Mouse (Mus musculus) heart, adult 9 months (tissue): ENCODE results near the gene Adamts2.

Experiments
- DNase-seq, 2 experiments: peaks; one replicate each; pipeline ENCODE4 v3.0.0; 2022; ENCODE audit warnings: low spot score in 2 of 2

Adamts2 gene

DNA sequence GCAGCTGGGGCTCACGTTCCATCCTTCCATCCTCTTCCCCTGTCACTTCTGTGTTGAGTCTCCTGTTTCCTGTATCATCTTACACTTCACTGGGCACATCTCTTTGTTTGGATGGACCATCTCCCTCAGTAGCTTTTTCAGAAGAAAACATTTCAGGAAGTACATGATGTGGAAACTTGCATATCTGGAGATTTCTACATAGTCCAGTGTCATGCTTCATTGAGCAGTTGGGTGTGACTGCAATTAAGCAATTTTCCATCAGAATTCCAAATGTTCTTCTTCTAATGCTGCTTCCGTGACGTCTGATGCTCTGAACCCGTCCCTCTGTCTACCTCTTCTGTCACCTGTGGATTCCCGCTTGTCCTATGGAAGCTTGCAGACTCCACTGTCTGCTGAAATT lies 124.2 kb downstream of the Adamts2 start:
- no peak for DNase-seq

DNA sequence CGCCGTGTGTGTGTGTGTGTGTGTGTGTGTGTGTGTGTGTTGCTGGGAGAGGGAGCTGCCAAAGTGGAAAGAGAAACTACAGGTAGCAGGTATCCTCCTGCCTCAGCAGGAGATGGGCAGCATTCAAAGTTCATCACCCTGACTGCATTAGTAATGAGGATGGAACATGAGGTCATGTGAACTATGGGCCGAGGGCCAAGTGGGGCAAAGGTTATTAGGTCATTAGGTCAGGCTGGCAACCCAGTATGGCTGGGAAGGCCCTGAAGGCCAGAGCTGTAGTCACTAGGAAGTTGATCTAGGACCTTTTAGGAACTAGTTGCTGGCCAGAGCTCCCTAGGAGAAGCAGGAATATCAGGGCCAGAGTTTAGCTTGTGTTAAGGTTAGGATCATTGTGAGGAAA lies 131.3 kb downstream of the Adamts2 start:
- DNase-seq, result no peak

DNA sequence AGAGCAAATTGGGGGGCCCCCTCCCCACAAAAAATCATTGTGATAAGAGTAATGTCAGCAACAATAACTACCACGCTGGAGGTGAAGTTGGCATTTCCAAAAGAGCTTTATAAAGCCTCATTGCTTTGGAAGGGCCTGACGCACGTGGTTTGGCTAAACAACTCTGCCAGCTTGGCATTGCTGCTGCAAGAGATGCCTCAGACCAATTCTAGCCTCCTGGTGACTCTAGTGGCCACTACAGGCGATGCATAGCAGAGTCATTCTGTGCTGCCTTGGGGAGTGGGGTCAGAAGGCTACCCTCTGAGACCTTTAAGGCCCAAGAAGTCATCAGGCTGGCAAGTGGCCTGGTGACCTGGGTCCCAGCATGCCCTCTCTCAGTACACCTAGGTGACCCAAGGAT lies 132.2 kb downstream of the Adamts2 start:
- peak in 1 of 2 experiments; percentile 31 for DNase-seq

DNA sequence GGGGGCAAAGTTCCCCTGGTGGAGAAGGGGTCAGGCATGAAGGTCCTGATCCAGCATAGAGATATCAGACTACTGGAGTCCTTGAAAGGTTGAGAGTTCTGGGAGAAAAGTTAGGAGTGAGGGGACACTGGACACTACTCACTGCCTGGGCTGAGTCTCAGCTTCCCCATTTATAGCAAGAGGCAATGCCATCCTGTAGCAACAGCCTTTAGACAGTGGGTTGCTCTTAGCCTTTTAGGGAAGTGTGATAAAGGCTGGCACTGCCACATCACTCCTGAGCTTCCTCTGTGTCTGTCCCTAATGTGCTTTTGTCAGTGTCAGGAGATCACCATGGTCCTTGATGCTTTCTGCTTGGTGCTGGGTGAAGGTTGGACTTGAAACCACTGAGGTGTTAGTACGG lies 134.7 kb downstream of the Adamts2 start:
- DNase-seq, result no peak

DNA sequence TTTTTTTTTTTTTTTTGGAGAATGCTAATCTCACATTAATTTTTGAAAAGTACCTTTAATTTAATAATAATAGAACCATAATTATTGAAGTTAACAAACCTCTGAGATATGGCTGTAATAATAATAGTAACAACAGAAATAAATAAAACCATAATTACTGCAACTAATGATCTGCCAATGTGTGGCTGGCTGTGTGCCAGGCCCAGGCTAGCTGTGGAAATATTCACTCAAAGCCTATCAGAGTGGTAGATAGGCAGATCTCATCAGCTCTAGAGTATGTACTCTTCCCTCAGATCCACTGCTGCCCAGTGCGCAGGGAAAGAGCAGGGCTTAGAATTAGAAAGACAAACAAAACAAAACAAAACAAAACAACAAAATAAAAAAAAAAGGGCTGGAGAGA lies 136.6 kb downstream of the Adamts2 start:
- no peak for DNase-seq

DNA sequence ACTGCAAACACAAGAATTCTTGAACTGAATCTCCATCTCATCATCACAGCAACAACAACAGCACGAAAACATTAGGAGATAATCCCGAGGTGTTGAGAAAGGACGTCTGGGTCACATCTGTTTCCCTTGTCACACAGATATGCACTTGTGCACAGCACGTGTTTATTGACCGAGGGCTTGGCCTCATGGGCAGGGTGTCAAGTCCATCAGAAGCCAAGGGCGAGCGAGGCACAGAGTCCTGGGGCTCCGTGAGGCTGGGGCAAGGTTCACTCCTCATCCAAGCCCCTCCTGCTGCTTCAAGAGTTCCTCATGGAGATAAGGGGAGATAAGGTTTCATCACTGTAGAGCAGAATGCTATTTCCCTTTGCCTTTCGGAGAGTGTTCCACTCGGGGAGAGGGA lies 137.6 kb downstream of the Adamts2 start:
- peak; percentile 40 to 72 for DNase-seq

DNA sequence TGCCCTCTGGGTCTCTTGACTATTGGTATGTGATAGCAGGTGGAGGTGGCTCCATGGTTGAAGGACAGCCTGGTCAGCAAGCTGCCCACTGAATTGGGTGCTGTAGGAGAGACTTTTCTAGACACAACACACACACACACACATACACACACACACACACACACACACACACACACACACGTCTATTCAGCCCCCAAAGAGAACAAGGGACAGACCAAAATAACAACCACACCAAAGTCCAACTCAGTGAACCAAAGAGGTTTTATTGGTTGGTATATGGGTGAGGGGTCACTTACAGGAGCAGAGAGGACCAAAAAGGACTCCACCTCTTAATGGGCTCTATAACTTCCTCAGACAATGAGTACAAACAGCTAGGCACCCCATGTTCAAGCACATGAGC lies 140.3 kb downstream of the Adamts2 start:
- DNase-seq, result no peak

DNA sequence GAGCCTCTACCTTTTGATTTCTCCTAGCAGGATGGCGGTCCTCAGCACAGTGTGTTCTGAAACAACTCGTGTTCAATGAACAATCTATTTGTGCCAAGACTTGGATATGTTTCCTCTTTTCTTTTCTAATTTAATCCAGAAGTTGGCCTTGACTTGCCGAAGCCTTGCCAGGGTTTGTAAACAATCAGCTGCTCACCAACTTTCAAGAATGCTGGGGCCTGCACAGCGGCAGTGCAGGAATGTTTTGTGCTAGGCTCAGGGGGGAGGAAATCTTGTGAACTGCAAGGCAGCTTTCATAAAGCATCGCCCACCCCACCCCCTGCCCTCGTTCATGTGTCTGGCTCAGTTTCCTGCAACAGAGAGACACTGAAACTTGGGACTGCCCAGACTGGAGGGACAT lies 143.1 kb downstream of the Adamts2 start:
- DNase-seq, result peak; percentile 64 to 71

DNA sequence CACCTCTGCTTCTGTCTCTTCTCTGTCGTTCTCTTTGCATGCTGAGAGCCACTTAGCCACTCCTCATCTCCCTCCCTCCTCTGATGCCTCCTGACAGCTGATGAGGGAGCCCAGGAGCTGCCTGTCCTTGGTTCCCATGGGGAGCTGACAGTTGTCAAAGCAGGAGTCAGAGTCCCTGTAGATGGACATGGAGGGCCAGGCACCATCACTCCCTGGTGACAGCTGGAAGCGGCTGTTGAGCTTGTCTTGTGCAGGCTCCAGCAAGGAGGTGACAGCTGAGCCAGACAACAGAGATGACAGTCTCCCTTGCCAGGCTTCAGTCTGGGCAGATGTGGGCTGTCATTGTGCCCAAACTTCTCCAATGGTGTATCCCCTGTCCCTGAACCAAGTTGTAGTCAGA lies 144.6 kb downstream of the Adamts2 start:
- DNase-seq, result peak; percentile 18 to 53

DNA sequence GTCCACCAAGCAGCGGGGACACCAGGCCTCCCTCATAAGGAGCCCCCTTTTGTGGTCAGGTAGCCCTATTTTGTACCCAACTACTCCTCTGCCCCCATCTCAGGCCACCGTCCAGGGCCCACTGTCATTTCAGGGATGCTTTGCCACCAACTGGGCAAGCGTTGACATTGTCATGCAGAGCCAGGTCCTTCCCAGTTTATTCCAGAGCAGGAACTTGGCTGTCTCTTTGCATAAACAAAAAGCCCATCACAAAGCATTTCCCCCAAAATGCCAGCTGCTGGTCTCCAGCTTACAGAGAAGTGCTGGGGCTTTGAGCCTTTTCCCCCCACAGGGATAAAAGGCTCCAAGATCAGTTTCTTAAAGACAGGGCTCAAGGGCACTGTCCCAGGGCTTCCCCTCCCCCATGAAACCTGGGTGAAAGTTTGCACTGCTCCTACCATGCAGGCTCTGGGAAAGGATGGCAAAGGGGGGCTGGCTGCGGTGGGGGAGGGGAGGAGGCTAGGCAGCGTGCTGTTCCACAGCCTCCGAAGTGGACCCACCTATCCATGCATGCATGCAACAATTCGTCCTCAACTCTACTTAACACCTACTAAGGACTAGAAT lies 149.2 kb downstream of the Adamts2 start:
- DNase-seq, result no peak

DNA sequence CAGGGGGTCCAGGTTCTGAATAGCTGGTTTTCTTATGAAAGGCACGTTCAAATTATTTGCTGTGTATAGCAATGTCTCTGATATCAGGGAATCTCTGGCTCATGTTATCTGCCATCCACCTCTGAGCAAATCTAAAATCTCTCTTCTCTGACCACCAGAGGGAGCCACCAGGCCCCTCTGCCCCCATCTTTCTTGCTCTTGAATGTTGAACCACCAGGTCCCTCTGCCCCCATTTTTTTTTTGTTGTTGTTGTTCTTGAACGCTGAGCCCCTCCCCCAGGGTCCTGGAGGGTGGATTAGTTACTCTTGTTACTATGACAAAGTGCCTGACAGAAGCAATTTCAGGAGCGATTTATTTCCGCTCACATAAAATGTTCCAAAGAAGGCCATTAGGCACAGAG lies 155.9 kb downstream of the Adamts2 start:
- no peak for DNase-seq

DNA sequence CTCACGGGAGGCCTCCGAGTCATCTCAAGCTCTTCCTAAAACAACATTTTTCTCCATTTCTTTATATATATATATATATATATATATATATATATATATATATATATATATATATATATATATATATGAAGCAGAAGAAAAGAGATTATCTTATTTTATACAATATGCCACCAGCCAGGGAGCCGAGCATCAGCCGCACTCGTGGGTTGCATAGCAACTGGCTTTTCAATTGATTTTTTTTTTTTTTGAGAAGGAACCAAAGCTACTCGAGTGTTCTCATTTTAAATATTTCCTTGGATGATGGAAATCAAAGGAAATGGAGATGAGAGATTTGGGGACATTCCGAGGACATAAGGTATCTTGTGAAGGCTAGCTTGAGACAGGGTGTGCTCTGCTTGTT lies 164.6 kb downstream of the Adamts2 start:
- DNase-seq, result no peak

DNA sequence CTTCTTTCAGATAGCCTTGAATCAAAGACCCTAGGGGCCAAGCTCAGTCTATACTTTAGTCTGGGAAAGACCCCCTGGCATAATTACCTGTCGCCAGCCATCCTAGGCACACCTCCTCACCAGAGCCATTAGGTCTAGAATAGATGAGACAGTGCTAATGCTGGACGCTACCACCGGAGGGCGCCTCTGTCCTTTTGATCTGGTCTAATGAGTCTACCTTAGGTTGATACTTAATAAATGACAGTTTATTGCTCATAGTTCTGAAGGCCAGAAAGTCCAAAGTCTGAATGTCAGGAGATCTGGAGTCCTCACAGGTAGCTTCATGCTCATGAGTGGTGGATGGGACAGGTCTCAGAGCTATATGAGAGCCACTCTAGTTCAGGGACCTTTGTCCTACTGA lies 165.2 kb downstream of the Adamts2 start:
- DNase-seq, result no peak

DNA sequence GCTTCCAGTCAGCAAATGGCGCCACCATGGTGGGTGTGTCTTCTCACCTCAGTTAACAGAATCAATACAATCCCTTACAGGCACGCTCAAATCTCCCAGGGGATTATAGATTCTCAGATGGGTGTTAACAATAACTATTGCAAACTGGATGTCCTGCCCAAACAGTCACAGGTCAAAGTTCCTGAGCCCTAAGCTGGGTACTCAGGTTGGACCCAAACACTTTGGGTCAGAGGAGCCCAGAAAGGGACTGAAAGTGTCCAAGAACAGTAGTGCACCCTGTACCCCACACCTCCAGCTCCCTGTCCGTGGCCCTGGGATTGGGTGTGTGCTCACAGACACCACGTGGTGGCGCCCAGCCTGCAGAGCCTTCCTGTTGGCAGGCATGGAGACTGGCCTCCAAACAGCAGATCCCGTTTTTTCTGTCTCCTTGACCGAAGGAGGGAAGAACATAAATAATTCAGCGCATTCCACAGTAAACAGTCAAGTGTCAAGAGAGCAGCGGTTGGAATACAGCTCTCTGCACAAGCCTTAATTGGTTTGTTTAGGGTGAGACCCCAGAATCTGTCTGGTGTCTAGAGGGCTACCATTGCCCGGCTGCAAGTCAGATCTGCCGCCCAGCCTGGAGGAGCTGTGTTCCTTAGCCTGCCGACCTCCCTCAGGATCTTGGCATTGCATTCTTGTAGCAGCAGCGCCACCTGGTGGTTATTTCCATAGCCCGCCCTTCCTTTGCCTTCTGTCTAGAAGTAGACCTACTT lies 167.3 kb downstream of the Adamts2 start:
- DNase-seq, result peak; percentile 69 to 87

DNA sequence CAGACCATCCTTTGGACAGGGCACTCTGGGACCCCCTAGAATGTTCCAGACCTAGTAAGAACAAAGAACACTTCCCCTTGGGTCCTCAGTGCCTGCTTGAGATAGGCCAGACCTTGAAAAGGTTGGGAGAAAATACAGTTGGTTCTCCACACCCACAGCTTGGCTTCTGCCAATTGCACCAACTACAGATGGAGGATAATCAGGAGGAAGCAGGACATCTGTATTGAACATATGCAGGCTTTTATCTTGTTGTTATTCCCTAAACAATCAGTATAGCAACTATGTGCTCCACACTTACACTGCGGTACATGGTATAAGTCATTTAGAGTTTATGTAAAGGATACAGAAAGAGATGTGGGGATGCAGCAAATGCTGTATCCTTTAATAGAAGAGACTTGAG lies 169.1 kb downstream of the Adamts2 start:
- DNase-seq, result no peak

DNA sequence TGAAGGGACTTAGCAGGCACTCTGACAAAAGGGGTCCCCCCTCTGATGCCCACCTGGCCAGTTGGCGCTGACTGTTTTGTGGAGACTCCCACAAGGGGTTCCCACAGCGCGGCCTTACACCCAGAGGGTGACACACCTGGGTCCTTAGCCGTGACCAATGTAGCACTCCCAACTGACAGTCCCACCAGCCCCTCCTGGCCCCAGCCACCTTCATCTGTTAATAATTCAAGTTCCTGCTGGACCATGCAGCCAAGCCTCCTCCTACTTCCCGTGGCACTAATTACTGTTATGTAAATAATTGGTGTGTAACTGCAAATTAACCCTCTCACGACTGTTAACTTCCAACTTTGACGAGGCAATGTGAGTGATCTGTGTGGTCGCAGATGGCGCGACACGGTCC lies 195.8 kb downstream of the Adamts2 start:
- DNase-seq, result no peak

DNA sequence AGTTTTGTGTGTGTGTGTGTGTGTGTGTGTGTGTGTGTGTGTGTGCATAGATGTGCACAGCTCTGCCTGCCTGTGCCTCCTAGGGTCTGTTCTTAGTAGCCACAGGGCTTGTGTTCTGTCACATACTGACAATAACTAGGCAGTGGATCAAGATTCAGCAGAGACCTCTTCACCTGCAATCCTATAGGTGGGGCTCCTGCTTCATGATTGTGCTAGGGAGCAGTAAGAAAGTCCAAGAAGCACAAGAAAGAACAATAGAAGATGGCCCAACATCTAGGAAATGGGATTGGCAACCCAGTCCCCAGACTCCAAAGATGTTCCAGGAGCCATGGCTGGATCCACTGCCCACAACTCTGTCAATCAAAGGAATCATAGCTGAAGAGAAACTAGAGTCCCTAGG lies 197.0 kb downstream of the Adamts2 start:
- no peak for DNase-seq

DNA sequence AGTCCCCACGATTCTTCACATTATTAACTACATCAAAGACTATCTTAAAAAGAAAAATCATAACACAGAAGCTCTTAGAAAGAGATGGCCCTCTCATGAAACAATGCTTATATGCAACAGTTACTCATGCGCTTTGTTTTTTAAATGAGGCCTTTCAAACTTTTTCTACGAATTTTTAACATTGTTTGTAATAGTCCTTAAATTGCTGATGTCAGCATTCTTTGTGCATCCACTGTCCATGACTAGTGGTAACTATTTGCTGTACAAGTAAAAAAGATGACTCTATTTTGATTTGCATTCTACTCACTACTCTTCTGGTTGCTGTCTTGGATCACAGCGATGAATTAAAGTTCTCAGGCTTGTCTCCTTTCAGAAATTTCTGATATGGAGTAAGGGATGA lies 212.3 kb downstream of the Adamts2 start:
- DNase-seq, result no peak

DNA sequence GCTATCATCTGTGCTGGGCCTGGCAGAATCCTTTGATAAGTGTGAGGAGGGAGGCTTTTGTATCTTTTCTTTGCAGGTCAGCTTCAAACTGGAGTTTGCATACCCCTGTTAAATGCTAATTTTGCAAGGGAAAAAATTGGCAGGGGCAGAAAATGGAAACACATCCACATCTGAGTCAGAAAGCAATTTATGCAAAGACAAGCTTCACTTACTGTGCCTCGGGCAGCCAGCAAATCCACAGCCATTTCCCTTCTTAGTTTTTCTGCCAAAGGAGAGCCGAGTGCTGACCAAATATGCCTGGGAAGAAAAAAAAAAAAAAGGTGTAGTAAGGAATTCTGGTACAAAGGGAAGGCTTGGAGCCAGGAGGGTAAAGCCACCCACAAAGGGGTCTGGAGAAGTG lies 224.3 kb downstream of the Adamts2 start:
- no peak for DNase-seq

DNA sequence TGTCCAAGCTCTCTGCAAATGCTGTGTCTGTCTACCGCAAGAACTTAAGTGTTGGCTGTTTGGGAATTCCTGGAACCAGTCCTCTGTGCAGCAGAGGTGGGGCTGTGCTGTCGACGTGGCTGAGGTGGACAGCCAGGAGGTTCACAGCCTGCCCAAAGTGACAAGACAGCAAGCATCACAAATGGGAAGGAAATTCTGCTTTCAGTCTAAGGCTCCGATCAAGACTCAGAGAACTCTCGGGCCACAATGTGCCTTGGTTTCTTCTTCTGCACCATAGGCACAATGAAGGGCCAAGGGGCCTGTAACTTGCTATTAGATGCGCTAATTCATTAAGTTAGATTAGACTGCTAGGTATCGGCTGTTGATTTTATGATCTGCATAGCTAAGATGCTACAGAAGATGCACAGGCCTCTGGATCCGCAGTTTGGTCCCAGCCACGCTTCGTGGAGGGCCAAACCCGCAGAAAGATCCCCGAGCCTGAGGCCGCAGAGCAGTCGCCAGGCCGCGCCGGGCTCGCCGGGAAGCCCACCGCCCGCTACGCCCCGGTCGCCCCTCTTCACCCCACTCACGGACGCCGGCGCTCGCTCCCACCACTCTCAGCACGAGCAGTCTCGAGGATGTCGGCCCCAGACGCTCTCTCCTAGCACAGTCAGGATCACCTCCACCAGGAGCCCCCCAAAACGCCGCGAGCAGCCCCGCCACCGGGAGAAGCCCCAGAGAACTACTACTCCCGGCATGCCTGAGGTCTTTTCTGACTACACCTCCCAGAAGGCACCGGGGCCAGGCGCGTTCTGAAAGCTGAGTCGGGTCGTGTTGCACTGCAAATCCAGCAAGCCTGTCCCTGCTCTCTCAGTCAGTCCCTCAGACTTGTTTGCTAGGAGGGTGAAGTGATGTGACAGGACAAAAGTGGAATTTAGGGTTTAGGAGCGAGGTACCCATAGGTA lies 225.4 kb downstream of the Adamts2 start, which contains the start of gene Zfp354c:
Gene Zfp354c (minus strand): TSS at position 715 of the 944 bp plus-strand sequence.
- peak; percentile 77 to 82 for DNase-seq

DNA sequence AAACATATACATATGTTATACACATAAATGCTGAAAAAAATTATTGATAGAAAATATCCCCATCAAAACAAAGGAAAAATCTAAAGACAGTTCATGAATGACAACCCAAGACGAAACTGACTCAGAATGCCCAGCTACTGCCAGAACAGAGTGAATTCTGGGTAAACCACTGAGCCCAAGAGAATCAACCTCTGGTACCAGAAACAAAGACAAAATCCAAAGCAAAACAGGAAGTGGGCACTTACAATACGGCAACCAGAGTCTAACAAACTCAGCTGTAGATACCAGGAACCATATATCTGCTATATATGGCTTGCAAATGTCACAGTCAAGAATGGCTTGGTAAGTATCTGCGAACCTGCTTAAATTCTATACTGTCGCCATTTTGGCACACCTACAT lies 233.8 kb downstream of the Adamts2 start:
- DNase-seq, result no peak

DNA sequence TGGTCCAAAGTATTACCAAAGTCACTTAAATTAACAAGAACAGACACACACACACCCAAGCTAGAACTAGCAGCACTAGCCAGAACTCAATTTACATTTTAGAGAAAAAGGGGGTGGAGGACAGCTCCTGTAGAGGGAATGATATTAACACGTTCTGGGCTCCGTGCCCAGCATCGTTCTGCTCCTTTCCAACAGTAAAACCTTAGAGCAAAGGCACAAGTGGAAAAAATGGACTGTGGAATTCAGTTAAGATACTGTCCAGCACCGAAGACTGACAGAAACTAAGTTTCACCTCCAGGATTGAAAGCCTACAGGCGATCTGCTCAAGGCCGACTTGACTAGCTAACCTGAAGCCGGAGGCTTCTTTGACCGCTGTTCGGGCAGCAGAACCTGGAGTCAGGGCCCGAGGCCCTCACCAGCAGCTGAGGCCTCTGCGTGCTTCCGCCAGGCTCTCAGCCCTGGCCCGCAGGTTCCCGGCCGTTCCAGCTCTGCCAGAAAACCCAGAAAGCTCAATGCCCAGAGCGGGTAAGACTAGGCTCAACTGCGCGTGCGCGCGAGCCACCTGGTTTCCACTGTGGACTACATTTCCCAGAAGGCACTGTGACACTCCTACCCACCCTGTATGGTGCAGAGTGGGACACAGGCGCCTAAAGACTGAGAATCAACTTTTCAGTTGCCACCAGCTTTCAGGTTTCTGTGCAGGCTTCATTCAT lies 239.3 kb downstream of the Adamts2 start, which contains the start of gene Zfp879:
Gene Zfp879 (minus strand): TSS at position 530 of the 713 bp plus-strand sequence.
- DNase-seq, result peak; percentile 84 to 87
